Mouse (Mus musculus) heart, adult 2 months (tissue): ENCODE measurements at regions not wholly inside any gene's neighbourhood (a gene's known extent, or its start where the extent isn't known, plus 50 kb on each side); places are given as distances from the start of the nearest gene placed in this dataset.

Source experiments
- CTCF ChIP-seq: fragments of 200-600 bp; IDR thresholded peaks from 2 replicates; pipeline ENCODE4 v1.8.1; 2022; ENCODE audit warnings: antibody characterized with exemption, mild to moderate bottlenecking, moderate library complexity
- POLR2A ChIP-seq: fragments of 200-500 bp; IDR thresholded peaks from 2 replicates; pipeline ENCODE4 v1.6.1; 2011; ENCODE audit warnings: mild to moderate bottlenecking, low read depth, low read length, control low read depth; ENCODE audit not compliant: insufficient read depth

GRCm38 (mm10) chr3:37858624-37859302, 134.5 kb upstream of the Gm5148 start:
- TF ChIP-seq POLR2A (no peak), CTCF (no peak)
